ENCODE assay signal across 8 mouse cellular contexts in the genomic region with DNA sequence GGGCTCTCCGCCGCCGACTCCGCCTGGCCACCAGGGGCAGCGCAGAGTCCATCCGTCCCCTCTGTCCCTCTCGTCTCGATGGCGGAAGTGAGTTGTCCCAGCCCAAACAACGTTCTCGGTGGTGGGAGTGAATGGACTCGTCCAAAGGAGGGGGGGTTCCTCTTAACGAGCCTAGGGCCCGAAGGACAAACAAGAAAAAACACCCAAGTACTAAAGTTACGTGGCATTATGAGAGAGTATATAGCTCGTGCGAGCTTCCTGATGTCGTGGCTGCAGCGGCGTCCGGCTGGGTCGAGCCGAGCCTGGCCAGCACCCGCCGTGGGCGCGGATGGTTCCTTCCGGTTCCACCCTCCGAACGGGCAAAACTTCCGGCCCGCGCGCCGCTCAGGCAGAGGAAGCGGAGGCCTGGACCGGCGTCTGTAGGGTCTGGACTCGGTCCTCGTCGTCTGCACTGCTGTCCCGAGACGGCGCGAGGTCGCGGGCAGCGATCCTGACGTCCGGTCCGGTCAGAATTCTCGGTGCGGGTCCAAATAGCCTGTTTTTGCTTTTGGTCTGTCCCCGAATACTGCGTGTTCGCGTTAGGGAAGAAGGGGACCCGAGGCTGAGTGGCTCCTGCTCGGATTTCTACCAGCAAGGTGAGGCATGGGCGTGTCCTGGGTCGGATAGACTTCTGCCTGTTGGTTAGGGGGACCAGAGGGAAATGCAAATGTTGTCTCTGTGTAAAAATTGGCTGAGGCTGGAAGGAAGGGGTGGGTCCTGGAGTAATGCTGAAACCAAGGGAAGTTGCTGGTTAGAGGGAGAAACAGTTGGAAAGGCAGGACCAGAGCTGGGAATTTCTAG. TPM values are rescaled to one million over a fixed set of nuclear protein-coding genes. Genes with fewer than 3 reads are reported as not detected.
DNase-seq lines count a peak whose midpoint lies in the region; ATAC-seq lines count a peak whose summit lies in the region.

Gene Atg101 (plus strand): TSS at position 362 of the 840 bp plus-strand sequence.

- peak; percentile 95 for DNase-seq in adipocyte (ENCODE audit: low spot score)
- peak; percentile 94 for DNase-seq in embryo, embryonic 10 days (ENCODE audit: low spot score)
- DNase-seq in gastrocnemius, postnatal 10 days, result peak; percentile 91
- DNase-seq in induced T-regulatory cell, adult 2 months (ENCODE audit: low read depth), result peak; percentile 97
- DNase-seq in left cerebral cortex, adult 9 months (ENCODE audit: low spot score in 2 of 2), result peak; percentile 80 to 90
- peak; percentile 91 for DNase-seq in right cerebral cortex, postnatal 14 days
- peak; percentile 79 to 88 for DNase-seq in urinary bladder, postnatal 36 days (ENCODE audit: low spot score in 2 of 2)

- ATAC-seq in megakaryocyte progenitor cell, adult 5-6 weeks (replicated peaks; ENCODE audit: poor library complexity), result peak; percentile 94

RNA-seq across cellular contexts. Expression of gene Atg101, which starts in this region (rescaled TPM):
- total RNA-seq in gastrocnemius, postnatal 10 days (2021), result 10 to 100 TPM; 24.4 to 27.2 TPM
- 7.9 and 13.1 TPM in 2 replicates for total RNA-seq in megakaryocyte progenitor cell, adult 5-6 weeks (2015)
- total RNA-seq in megakaryocyte progenitor cell, adult 5-6 weeks (2017), result 58.6 and 63.5 TPM in 2 replicates

Comparison
In these comparisons a context has a peak if more than half of its experiments do, and no peak if none do; other contexts are left out.
1. Peak in every context shown above with its lines: DNase-seq and ATAC-seq.